Mouse (Mus musculus) intestine, postnatal 0 days (tissue): Measurements from ENCODE around the gene Pan3. TPM values are rescaled to one million over a fixed set of nuclear protein-coding genes. Genes with fewer than 3 reads are reported as not detected.

Experiments
- ATAC-seq: fragments of 200-750 bp; cut with Nextera tagmentation; 2 replicates; pipeline ENCODE4 v1.8.0; 2017; ENCODE audit warnings: mild to moderate bottlenecking, moderate TSS enrichment, moderate library complexity
- H3K27ac ChIP-seq: fragments of 300-500 bp; sonication (generic); 2 replicates; pipeline ENCODE4 v1.5.1; 2014; ENCODE audit warnings: mild to moderate bottlenecking, low read depth, low read length, moderate library complexity
- H3K27me3 ChIP-seq: fragments of 300-500 bp; sonication (generic); replicated peaks from 2 replicates; pipeline ENCODE4 v1.6.1; 2014; ENCODE audit warnings: low read length, mixed read lengths; ENCODE audit not compliant: control insufficient read depth, insufficient read depth
- H3K36me3 ChIP-seq: fragments of 300-500 bp; sonication (generic); 2 replicates; pipeline ENCODE4 v1.6.1; 2014; ENCODE audit warnings: mild to moderate bottlenecking, moderate library complexity; ENCODE audit not compliant: control insufficient read depth, insufficient read depth
- H3K4me1 ChIP-seq: fragments of 300-500 bp; sonication (generic); replicated peaks from 2 replicates; pipeline ENCODE4 v1.6.1; 2014; ENCODE audit warnings: antibody characterized with exemption, low read length, mixed read lengths; ENCODE audit not compliant: control insufficient read depth, insufficient read depth
- H3K4me2 ChIP-seq: fragments of 300-500 bp; sonication (generic); replicated peaks from 2 replicates; pipeline ENCODE4 v1.6.1; 2014; ENCODE audit warnings: low read depth, mild to moderate bottlenecking, moderate library complexity
- H3K4me3 ChIP-seq: fragments of 300-500 bp; sonication (generic); 2 replicates; pipeline ENCODE4 v1.5.1; 2014; ENCODE audit warnings: low read depth, low read length
- H3K9ac ChIP-seq: fragments of 300-500 bp; sonication (generic); 2 replicates; pipeline ENCODE4 v1.6.1; 2014; ENCODE audit warnings: mild to moderate bottlenecking, low read depth, low read length
- H3K9me3 ChIP-seq: fragments of 300-500 bp; sonication (generic); 2 replicates; pipeline ENCODE4 v1.6.1; 2016; ENCODE audit warnings: mixed run types; ENCODE audit not compliant: control insufficient read depth
- CTCF ChIP-seq: sonication (generic); IDR thresholded peaks from 2 replicates; pipeline ENCODE4 v1.5.1; 2016; ENCODE audit warnings: low read depth, mild to moderate bottlenecking, control low read depth, antibody characterized with exemption, moderate library complexity
- WGBS: fragments of 180-500 bp; shearing (Covaris S2); extraction: QIAGEN DNeasy Blood & Tissue Kit; methylation state at CpG from one replicate; pipeline ENCODE4 v1.1.7; 2014; 5-methylcytosine and 5-hydroxymethylcytosine counted together
- polyA plus RNA-seq: library from polyadenylated mRNA; unstranded; fragments of >200 nt; fragmentation: Nextera tagmentation; extraction: Ambion mirVana; gene quantifications from 2 replicates; pipeline ENCODE4 v1.2.1, GENCODE M21; 2015

Gene Pan3
- polyA plus RNA-seq, 1 experiment from 2014 or later, result 40.3 TPM

DNA sequence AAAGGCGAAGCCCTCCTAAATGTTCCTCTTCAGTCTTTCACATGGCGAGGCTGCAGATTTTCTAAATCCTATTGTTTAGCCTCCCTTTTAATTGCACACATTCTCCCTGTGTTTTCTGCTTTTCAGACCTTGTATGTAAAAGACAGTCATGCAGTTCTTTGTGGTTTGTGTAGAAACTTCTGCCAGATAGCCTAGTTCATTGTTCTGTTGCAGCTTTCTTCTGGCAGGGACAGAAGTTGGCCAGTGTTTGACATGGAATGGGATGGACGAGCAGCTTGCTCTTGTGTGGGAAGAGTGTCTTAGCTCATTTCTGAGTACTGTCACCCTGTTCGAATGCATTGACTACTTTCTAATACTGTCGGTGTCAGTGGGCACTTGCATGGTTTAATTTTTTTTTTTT is 6.5 kb downstream of the Pan3 start:
- ATAC-seq, result no peak
- no peaks in the 10 kb centered on the region for H3K9me3 ChIP-seq
- no peak overlapping the region for H3K9ac ChIP-seq
- no peak overlapping the region for H3K27ac ChIP-seq
- TF ChIP-seq CTCF, result no peak
- H3K4me3 ChIP-seq, result no peak overlapping the region
- peaks cover 10% of the 10 kb centered on the region; the same call in 1 of the 2 replicates for H3K4me1 ChIP-seq
- no peaks in the 10 kb centered on the region for H3K36me3 ChIP-seq
- 78% methylated on average over 5 of the region's 5 CpGs for whole genome bisulfite sequencing
- no peak overlapping the region for H3K4me2 ChIP-seq
- no peaks in the 10 kb centered on the region for H3K27me3 ChIP-seq

DNA sequence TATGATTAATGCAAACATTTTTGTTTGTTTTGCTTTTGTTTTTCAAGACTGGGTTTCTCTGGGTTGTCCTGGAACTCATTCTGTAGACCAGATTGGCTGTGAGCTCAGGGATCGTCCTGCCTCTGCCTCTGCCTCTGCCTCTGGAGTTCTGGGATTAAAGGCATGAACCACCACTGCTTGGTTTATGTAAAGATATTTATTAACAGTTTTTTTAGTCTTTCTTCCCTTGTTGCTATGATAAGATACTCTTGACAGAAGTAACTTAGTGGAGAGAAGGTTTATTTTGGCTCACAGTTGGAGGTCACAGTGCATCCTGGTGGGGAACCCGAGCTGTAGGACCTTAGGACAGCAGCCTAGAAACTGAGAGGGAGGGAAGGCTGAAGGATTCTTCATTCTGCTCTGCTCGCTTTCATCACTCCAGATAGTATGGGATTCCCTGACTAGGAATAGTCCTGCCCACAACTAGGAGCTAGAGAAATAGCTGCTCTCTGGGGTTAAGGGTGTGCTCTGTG is 11.1 kb downstream of the Pan3 start:
- Histone ChIP-seq H3K9ac (no peak overlapping the region), H3K27me3 (no peaks in the 10 kb centered on the region), H3K4me3 (no peak overlapping the region), H3K36me3 (no peaks in the 10 kb centered on the region), H3K4me1 (no peaks in the 10 kb centered on the region; the same call in 1 of the 2 replicates), H3K9me3 (no peaks in the 10 kb centered on the region), H3K4me2 (no peak overlapping the region), H3K27ac (no peak overlapping the region)
- WGBS, result 82% methylated on average over 3 of the region's 3 CpGs
- no peak for TF ChIP-seq CTCF
- no peak for ATAC-seq

GRCm38 (mm10) chr5:147441979-147442378 is 12.0 kb downstream of the Pan3 start:
- no peak overlapping the region for H3K4me2 ChIP-seq
- no peak overlapping the region for H3K9ac ChIP-seq
- no peak overlapping the region for H3K4me3 ChIP-seq
- no peaks in the 10 kb centered on the region for H3K27me3 ChIP-seq
- no peaks in the 10 kb centered on the region for H3K9me3 ChIP-seq
- no peaks in the 10 kb centered on the region; the same call in 1 of the 2 replicates for H3K4me1 ChIP-seq
- no peak for ATAC-seq
- no peak overlapping the region for H3K27ac ChIP-seq
- no peaks in the 10 kb centered on the region for H3K36me3 ChIP-seq
- 68% methylated on average over 1 of the region's 1 CpGs for WGBS
- no peak for TF ChIP-seq CTCF

DNA sequence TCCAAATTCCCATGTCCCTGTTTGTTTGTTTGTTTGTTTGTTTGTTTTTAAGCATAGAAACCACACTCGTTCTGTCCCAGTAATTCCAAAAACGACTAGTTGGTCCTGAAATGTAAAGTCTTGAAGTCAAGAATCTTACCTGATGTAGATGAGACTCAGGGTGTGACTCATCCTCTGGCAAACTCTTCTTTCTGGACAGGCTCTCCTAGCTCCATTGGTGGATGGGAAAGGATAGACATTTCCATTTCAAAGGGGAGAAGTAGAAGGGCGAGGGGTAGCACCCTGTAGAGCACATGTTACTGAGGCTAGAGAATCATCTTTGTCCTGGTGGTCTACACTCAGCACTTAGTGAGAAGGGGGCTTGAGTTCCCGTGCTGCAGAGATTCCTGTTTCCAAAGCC is 12.8 kb downstream of the Pan3 start:
- Histone ChIP-seq H3K4me3 (no peak overlapping the region), H3K9ac (no peak overlapping the region), H3K36me3 (no peaks in the 10 kb centered on the region), H3K27me3 (no peaks in the 10 kb centered on the region), H3K9me3 (no peaks in the 10 kb centered on the region), H3K27ac (no peak overlapping the region), H3K4me1 (no peaks in the 10 kb centered on the region; the same call in 1 of the 2 replicates), H3K4me2 (no peak overlapping the region)
- TF ChIP-seq CTCF, result no peak
- ATAC-seq, result no peak
- WGBS, result 79% methylated on average over 4 of the region's 4 CpGs

- TF ChIP-seq CTCF, result no peak
- WGBS, result 53% methylated on average over 6 of the region's 6 CpGs
- Histone ChIP-seq H3K4me2 (no peak overlapping the region), H3K36me3 (no peaks in the 10 kb centered on the region), H3K4me3 (no peak overlapping the region), H3K9ac (no peak overlapping the region), H3K27me3 (no peaks in the 10 kb centered on the region), H3K9me3 (no peaks in the 10 kb centered on the region), H3K4me1 (no peaks in the 10 kb centered on the region), H3K27ac (no peak overlapping the region)
- no peak for ATAC-seq
Measured at GRCm38 (mm10) chr5:147444298-147444697, 14.3 kb downstream of the Pan3 start.

GRCm38 (mm10) chr5:147444757-147445156 is 14.8 kb downstream of the Pan3 start:
- Histone ChIP-seq H3K4me1 (no peaks in the 10 kb centered on the region), H3K4me3 (no peak overlapping the region), H3K9me3 (no peaks in the 10 kb centered on the region), H3K36me3 (no peaks in the 10 kb centered on the region), H3K9ac (no peak overlapping the region), H3K4me2 (no peak overlapping the region), H3K27me3 (no peaks in the 10 kb centered on the region), H3K27ac (no peak overlapping the region)
- ATAC-seq, result no peak; the same call in 1 of the 2 replicates
- TF ChIP-seq CTCF, result no peak
- WGBS, result 47% methylated on average over 2 of the region's 2 CpGs

DNA sequence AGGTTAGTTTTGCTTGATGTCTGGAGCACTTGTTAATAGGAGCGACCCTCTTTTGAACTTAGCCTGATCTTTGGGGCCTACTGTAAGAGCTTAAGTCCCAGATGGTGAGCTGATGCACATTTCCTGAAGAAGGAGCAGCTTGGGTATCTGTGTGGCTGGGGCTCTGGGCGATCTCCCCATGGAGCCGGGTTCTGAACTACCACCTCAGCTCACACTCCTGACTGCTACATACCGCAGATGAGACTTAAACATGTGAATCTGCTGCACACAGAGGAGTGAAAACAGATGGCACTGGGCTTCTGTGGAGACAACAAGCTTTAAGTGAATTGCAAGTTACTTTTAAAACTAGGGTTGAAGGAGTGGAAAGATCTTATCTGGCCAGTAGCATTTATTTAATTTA is 15.3 kb downstream of the Pan3 start:
- Histone ChIP-seq H3K4me1 (no peaks in the 10 kb centered on the region), H3K27ac (no peak overlapping the region), H3K27me3 (no peaks in the 10 kb centered on the region), H3K4me3 (no peak overlapping the region), H3K9me3 (no peaks in the 10 kb centered on the region), H3K36me3 (no peaks in the 10 kb centered on the region), H3K9ac (no peak overlapping the region), H3K4me2 (no peak overlapping the region)
- no peak for ATAC-seq
- TF ChIP-seq CTCF, result no peak
- 85% methylated on average over 4 of the region's 4 CpGs for WGBS
